Mouse (Mus musculus) heart, embryonic 11.5 days (tissue): Measurements from ENCODE around the gene Vps53. TPM values are rescaled to one million over a fixed set of nuclear protein-coding genes. Genes with fewer than 3 reads are reported as not detected.

Experiments
- ATAC-seq: fragments of 200-750 bp; cut with Nextera tagmentation; replicated peaks from 2 replicates; pipeline ENCODE4 v1.8.0; 2017; ENCODE audit warnings: moderate library complexity; ENCODE audit not compliant: insufficient number of reproducible peaks, low FRiP score, low TSS enrichment
- H3K27ac ChIP-seq: fragments of 300-500 bp; sonication (generic); 2 replicates; pipeline ENCODE4 v1.5.1; 2014; ENCODE audit warnings: mild to moderate bottlenecking, low read depth, low read length
- H3K27me3 ChIP-seq: fragments of 300-500 bp; sonication (generic); 2 replicates; pipeline ENCODE4 v1.6.1; 2014; ENCODE audit warnings: mild to moderate bottlenecking, low read length, mixed read lengths; ENCODE audit not compliant: control insufficient read depth, insufficient read depth
- H3K36me3 ChIP-seq: fragments of 300-500 bp; sonication (generic); 2 replicates; pipeline ENCODE4 v1.6.1; 2014; ENCODE audit warnings: mild to moderate bottlenecking, low read length, moderate library complexity, mixed read lengths; ENCODE audit not compliant: control insufficient read depth, insufficient read depth
- H3K4me1 ChIP-seq: fragments of 300-500 bp; sonication (generic); 2 replicates; pipeline ENCODE4 v1.6.1; 2014; ENCODE audit warnings: low read length; ENCODE audit not compliant: control insufficient read depth, insufficient read depth
- H3K4me2 ChIP-seq: fragments of 300-500 bp; sonication (generic); 2 replicates; pipeline ENCODE4 v1.6.1; 2014; ENCODE audit warnings: mild to moderate bottlenecking, moderate library complexity
- H3K4me3 ChIP-seq: fragments of 300-500 bp; sonication (generic); 2 replicates; pipeline ENCODE4 v1.5.1; 2014; ENCODE audit warnings: low read depth, low read length
- H3K9ac ChIP-seq: fragments of 300-500 bp; sonication (generic); 2 replicates; pipeline ENCODE4 v1.6.1; 2014; ENCODE audit warnings: mild to moderate bottlenecking, low read depth, low read length, moderate library complexity
- H3K9me3 ChIP-seq: fragments of 300-500 bp; sonication (generic); replicated peaks from 2 replicates; pipeline ENCODE4 v1.6.1; 2016; ENCODE audit warnings: low read length; ENCODE audit not compliant: control insufficient read depth
- WGBS: fragments of 180-500 bp; shearing (Covaris S2); extraction: QIAGEN DNeasy Blood & Tissue Kit; methylation state at CpG from one replicate; pipeline ENCODE4 v1.1.7; 2014; ENCODE audit not compliant: insufficient replicate concordance; 5-methylcytosine and 5-hydroxymethylcytosine counted together
- polyA plus RNA-seq: library from polyadenylated mRNA; unstranded; fragments of >200 nt; fragmentation: Nextera tagmentation; extraction: Ambion mirVana; gene quantifications from 2 replicates; pipeline ENCODE4 v1.2.1, GENCODE M21; 2014

The Vps53 gene
- polyA plus RNA-seq, 1 experiment from 2014 or later, result 33.7 TPM

DNA sequence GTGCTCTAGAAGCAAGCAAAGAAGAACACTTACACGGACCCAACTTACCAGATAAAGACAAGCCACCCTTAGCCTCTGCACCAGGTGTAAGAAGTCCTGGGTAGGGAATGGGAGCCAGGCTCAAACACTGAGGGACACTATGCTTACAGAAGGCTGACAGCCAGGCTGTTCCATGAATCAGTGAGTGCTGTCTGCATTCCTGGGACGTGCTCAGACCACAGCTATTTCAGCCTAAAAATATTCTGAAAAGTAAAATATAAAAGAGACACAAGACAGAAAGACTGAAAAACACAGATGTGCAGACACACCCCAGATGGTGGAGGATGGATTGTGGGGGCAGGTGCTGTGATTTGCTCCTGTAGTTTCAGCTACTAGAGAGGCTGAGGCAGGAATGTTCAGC is 24.6 kb downstream of the Vps53 start:
- Histone ChIP-seq H3K27me3 (no peaks in the 10 kb centered on the region), H3K27ac (no peak overlapping the region), H3K9ac (no peak overlapping the region), H3K9me3 (no peaks in the 10 kb centered on the region), H3K4me2 (no peak overlapping the region), H3K4me1 (peaks cover 1% of the 10 kb centered on the region), H3K4me3 (no peak overlapping the region), H3K36me3 (no peaks in the 10 kb centered on the region)
- no peak for ATAC-seq
- WGBS, result 77% methylated on average over 2 of the region's 2 CpGs

DNA sequence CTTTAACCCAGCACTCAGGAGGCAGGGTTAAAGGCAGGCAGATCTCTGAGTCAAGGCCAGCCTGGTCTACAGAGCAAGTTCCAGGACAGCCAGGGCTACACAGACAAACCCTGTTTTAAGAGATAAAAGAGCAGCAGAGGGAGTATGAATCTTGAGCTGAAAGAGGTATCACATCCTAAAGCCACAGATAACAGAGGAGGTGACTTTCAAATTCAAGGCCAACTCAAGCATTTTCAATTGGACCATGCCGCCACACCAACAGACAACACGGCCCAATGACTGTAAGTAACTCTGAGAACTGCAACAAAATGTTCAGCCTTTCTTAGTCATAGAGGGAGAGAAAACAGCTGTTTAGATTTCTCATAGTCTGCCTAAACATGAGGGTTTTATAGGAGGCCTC is 25.2 kb downstream of the Vps53 start:
- H3K4me3 ChIP-seq, result no peak overlapping the region
- no peaks in the 10 kb centered on the region for H3K9me3 ChIP-seq
- H3K9ac ChIP-seq, result no peak overlapping the region
- H3K4me1 ChIP-seq, result no peaks in the 10 kb centered on the region
- no peak overlapping the region for H3K4me2 ChIP-seq
- H3K36me3 ChIP-seq, result no peaks in the 10 kb centered on the region
- H3K27me3 ChIP-seq, result no peaks in the 10 kb centered on the region
- no peak for ATAC-seq
- 81% methylated on average over 2 of the region's 2 CpGs for WGBS
- H3K27ac ChIP-seq, result no peak overlapping the region

DNA sequence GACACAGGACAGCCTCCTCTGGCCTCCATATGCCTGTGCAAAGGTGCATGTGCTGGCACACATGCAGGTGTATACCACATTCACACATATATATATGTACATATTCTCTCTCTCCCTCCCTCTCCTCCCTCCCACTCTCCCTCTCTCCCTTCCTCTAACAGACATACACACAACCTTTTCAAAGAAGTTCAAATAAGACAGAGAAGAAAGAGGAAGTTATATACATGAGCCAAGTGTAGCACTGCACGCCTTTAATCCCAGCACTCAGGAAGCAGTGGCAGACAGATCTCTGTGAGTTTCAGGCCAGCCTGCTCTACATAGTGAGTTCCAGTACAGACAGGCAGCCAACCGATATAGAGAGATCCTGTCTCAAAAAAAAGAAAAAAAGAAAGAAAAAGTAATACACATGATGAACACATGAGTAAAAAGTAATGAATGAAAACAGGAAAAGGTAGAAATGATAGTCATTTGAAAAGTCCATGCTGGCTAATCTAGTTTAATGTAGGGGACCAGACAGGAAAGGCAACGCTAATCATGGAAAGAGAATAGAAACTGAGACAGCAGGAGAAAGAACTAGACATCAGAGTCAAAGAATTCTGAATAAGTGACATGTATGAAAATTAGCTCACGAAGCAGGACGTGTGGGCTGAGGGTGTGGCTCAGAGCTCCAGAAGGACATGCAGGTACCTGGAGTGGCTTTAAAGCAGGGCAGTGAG is 26.1 kb downstream of the Vps53 start:
- ATAC-seq, result no peak
- no peak overlapping the region for H3K4me3 ChIP-seq
- no peaks in the 10 kb centered on the region for H3K9me3 ChIP-seq
- no peak overlapping the region for H3K4me2 ChIP-seq
- H3K27ac ChIP-seq, result no peak overlapping the region
- no peaks in the 10 kb centered on the region for H3K36me3 ChIP-seq
- no peaks in the 10 kb centered on the region for H3K27me3 ChIP-seq
- no peak overlapping the region for H3K9ac ChIP-seq
- peaks cover 4% of the 10 kb centered on the region for H3K4me1 ChIP-seq
- 86% methylated on average over 5 of the region's 5 CpGs for WGBS

DNA sequence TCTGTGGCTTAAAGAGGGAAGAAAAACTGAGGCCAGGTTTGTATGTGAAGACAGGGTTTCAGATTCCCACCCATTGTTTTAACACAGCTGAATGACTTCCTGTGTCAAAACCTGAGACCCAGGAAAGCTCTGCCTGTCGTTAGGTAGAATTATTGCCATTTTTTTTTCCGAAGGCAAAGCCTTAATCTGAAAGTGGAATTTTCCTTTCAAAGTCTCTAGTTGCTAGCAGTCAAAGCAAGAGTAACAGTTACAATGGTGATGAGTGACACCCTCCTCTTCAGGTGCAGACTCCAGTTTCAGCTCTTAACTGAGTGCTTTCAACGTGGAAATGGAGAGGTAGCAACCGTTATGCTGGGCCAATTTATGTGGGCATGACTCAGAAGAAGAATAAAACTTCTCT is 28.5 kb downstream of the Vps53 start:
- Histone ChIP-seq H3K4me2 (no peak overlapping the region), H3K9ac (no peak overlapping the region), H3K27me3 (no peaks in the 10 kb centered on the region), H3K27ac (no peak overlapping the region), H3K4me1 (peaks cover 18% of the 10 kb centered on the region), H3K36me3 (no peaks in the 10 kb centered on the region), H3K4me3 (no peak overlapping the region), H3K9me3 (no peaks in the 10 kb centered on the region)
- no peak for ATAC-seq
- 62% methylated on average over 4 of the region's 4 CpGs for WGBS

DNA sequence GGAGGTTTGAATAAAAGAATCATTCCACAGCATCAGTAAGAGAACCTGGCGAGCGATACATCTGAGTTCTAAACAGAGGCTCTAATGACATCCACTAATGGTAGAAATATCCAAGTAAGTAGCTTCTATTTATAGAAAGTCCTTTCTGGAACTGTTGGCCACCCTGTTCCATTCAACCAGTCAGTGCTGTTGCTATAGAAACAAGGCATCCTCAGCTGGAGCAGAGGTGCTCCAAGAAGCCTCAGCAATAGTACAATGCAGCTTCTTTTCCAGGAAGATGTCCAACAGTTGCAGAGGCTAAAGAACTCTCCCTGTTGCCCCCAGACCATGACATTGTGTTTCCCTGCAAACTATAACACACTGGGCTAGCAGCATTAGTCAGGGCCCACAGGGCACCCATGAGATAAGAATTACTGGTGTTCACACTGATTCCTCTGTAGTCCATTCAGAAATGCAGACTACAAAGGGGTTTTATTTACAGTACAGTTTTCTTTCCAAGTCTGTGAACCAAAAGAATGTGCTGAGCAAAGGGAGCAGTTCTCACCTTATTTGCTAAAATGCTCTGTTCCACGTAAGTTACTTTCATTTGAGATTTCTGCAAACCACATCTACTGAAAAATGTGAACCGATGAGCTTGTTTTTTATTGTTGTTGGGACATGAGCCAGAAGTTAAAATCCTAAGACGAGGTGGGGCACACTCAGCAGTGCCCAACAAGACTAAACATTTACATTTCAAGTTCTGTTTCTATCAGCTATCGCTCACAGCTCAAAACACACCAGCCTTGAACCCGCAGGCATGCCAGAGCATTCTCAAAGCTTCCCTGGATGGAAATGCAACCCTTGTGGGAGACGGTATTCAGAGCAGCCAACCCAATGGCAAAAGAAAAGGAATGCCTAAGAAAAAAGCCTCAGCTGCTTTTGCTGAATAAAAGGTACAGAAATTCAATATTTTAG is 31.1 kb downstream of the Vps53 start:
- no peak overlapping the region for H3K4me2 ChIP-seq
- no peak for ATAC-seq
- peaks cover 18% of the 10 kb centered on the region for H3K4me1 ChIP-seq
- H3K4me3 ChIP-seq, result no peak overlapping the region
- H3K27ac ChIP-seq, result 0 out of 2 replicates have a peak overlapping the region, but pooled peaks have one; percentile 50
- no peaks in the 10 kb centered on the region for H3K36me3 ChIP-seq
- H3K9me3 ChIP-seq, result no peaks in the 10 kb centered on the region
- no peak overlapping the region for H3K9ac ChIP-seq
- WGBS, result 66% methylated on average over 8 of the region's 8 CpGs
- H3K27me3 ChIP-seq, result no peaks in the 10 kb centered on the region

DNA sequence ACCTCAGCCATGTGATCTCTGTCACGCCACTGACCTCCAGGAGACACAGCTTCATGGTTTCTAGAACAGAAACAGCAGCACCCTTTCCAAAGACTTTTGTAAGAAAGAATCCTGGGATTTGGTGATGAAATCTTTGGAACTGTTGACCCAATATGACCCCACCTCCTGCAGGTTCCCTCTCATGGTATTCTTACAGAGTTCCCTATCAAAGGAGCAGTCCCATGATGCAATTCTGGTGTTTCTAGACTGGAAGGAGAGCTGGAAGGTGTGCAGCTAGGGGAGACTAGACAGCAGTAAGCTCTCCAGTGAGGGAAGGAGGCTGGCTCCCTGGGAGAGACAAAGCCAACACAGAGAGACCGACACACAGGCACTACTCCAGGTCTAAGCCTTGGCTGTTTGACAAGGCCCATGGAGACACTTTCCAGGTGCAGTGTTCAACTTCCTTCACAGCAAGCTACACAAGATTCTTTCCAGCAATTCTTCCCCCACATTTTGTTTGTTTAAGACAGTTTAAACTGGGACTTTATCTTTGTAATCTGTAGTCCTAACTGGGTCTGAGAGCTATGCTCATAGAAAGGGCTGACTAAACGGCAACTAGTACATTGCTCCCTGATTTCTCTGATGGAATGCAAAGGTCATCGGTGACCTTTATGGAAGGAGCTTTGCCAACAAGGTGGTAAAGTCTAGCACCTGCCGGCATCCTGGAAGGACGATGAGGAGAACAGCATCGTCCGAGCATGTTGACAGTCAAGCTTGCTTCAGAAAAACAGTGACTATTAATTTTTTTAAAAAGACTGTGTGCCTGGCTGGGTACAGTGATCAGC is 33.0 kb downstream of the Vps53 start:
- peaks cover 18% of the 10 kb centered on the region for H3K4me1 ChIP-seq
- H3K36me3 ChIP-seq, result no peaks in the 10 kb centered on the region
- H3K27me3 ChIP-seq, result no peaks in the 10 kb centered on the region
- 80% methylated on average over 8 of the region's 8 CpGs for WGBS
- no peak overlapping the region for H3K4me3 ChIP-seq
- ATAC-seq, result no peak
- no peaks in the 10 kb centered on the region for H3K9me3 ChIP-seq
- no peak overlapping the region for H3K27ac ChIP-seq
- H3K4me2 ChIP-seq, result no peak overlapping the region
- H3K9ac ChIP-seq, result no peak overlapping the region

DNA sequence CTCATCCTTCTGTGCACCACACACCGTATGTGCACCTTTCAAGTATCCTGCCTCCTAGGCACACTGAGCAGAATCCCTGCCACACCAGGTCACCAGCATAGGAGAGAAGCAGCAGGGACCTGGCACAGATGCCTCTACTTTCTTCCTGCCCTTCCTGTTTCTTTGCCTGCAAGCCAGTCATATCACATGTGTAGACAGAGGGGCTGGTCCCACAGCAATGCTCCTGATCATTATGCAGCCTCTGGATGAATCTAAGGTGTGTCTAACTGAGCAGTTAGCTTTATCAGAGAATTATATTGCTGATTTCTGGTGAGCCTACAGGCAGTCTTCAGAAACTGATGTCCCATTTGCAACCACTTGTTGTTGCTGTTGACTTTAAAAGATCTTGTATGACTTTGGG is 34.3 kb downstream of the Vps53 start:
- Histone ChIP-seq H3K27ac (no peak overlapping the region), H3K36me3 (no peaks in the 10 kb centered on the region), H3K4me1 (peaks cover 18% of the 10 kb centered on the region), H3K9me3 (no peaks in the 10 kb centered on the region), H3K9ac (no peak overlapping the region), H3K4me2 (no peak overlapping the region), H3K27me3 (no peaks in the 10 kb centered on the region), H3K4me3 (no peak overlapping the region)
- 96% methylated on average over 1 of the region's 1 CpGs for WGBS
- no peak for ATAC-seq

DNA sequence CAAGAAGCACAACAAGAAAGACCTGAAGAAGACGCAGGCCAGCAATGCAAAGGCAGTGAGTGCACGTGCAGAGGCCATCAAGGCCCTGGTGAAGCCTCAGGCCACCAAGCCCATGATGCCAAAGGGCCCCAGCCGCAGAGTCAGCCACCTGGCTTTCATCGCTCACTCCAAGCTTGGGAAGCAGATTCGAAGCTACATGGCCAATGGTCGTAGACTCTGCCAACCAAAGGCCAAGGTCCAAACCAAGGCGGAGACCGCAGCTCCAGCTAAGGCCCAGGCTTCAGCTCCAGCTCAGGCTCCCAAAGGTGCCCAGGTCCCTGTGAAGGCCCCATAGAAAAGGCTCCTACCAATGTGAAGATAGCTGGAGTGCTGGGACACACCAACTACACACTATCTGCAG is 35.1 kb downstream of the Vps53 start:
- WGBS, result 92% methylated on average over 8 of the region's 8 CpGs
- Histone ChIP-seq H3K4me2 (no peak overlapping the region), H3K4me1 (peaks cover 18% of the 10 kb centered on the region), H3K27me3 (no peaks in the 10 kb centered on the region), H3K27ac (no peak overlapping the region), H3K4me3 (no peak overlapping the region), H3K9me3 (no peaks in the 10 kb centered on the region), H3K9ac (no peak overlapping the region), H3K36me3 (no peaks in the 10 kb centered on the region)
- ATAC-seq, result no peak
